Mouse (Mus musculus): ENCODE data around the gene Atp1b4. TPM values are rescaled to one million over a fixed set of nuclear protein-coding genes. Genes with fewer than 3 reads are reported as not detected.

Gene Atp1b4
- polyA plus RNA-seq (2014; fragmentation: Nextera tagmentation; extraction: Ambion mirVana), result not detected in 2 replicates

DNA sequence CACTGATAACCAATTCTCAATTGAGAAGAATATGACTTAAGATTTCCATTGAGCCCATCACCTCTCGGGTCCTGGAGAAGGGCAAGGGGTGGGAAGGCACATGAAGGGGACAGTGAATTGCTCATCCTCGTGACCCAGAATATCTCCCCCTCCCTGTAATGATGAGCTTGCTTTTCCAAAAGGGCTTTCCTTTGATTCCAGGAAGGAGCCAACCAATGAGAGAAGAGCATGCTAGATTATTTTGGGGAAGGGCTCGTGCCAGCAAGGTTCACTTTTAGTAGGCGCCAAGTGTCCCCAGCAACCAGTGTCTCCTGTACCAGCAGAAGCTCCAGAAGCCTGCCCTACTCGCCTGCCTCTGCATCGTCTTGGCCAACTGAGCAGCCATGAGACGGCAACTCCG is at the start of gene Atp1b4:
Gene Atp1b4 (plus strand): TSS at position 301 of the 400 bp plus-strand sequence.
- WGBS, result 84% methylated on average over 8 of the region's 8 CpGs
- DNase-seq (ENCODE audit: low spot score) (no peak), ATAC-seq (replicated peaks; ENCODE audit: low FRiP score, low TSS enrichment, low read depth) (no peak)
- Histone ChIP-seq H3K9me3 (ENCODE audit: control insufficient read depth, low read length) (no peaks in the 10 kb centered on the region), H3K4me1 (replicated peaks; ENCODE audit: control insufficient read depth, insufficient read depth, low read length) (no peaks in the 10 kb centered on the region), H3K4me3 (ENCODE audit: low read depth, low read length) (no peak within 1 kb of the TSS), H3K27ac (ENCODE audit: low read depth) (no peak within 1 kb of the TSS), H3K27me3 (replicated peaks; ENCODE audit: control insufficient read depth, insufficient read depth, low read length) (no peaks in the 10 kb centered on the region), H3K9ac (ENCODE audit: low read length) (no peak within 1 kb of the TSS), H3K4me2 (ENCODE audit: low read length) (no peak within 1 kb of the TSS), H3K36me3 (ENCODE audit: control insufficient read depth, insufficient read depth, low read length) (no peaks in the 10 kb centered on the region)

DNA sequence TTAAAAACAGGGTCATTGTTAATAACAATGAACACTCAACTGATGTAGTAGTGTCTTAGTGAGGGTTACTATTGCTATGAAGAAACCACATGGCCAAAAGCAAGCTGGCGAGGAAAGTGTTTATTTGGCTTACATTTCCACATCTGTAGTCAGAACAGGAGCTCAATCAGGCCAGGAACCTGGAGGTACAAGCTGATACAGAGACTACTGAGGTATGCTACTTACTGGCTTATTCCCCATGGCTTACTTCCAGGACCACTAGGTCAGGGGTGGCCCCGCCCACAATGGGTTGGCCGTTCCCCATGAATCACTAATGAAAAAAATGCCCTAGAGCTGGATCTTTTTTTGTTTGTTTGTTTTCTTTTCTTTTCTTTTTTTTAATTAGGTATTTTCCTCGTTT is 7.4 kb upstream of the Atp1b4 start:
- H3K27ac ChIP-seq (ENCODE audit: low read depth), result no peak overlapping the region
- no peak overlapping the region for H3K4me3 ChIP-seq (ENCODE audit: low read depth, low read length)
- WGBS, result 71% methylated on average over 4 of the region's 4 CpGs
- H3K4me1 ChIP-seq (replicated peaks; ENCODE audit: control insufficient read depth, insufficient read depth, low read length), result no peaks in the 10 kb centered on the region
- H3K4me2 ChIP-seq (ENCODE audit: low read length), result no peak overlapping the region
- no peaks in the 10 kb centered on the region for H3K36me3 ChIP-seq (ENCODE audit: control insufficient read depth, insufficient read depth, low read length)
- no peak overlapping the region for H3K9ac ChIP-seq (ENCODE audit: low read length)
- DNase-seq (ENCODE audit: low spot score), result no peak
- no peak for ATAC-seq (replicated peaks; ENCODE audit: low FRiP score, low TSS enrichment, low read depth)
- no peaks in the 10 kb centered on the region for H3K27me3 ChIP-seq (replicated peaks; ENCODE audit: control insufficient read depth, insufficient read depth, low read length)
- no peaks in the 10 kb centered on the region for H3K9me3 ChIP-seq (ENCODE audit: control insufficient read depth, low read length)

DNA sequence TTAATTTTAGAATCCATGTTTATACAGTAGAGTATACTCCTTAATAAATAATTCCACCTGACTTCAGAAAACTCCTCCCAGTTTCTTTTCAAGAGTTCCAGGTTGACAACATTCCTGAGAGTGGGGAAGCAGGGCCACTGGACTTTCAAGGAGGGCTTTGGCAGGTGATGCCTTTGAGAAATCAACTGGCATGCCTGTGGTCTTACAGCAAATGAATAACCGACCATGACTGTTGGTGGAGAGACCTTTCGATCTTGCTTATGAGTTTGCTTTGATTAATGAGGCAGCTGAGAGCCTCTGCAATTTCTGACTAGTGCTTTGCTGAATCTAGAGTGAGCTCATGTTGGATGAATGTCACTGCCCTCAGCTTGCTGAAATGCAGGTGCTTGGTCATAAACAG is 4.9 kb upstream of the Atp1b4 start:
- H3K4me1 ChIP-seq (replicated peaks; ENCODE audit: control insufficient read depth, insufficient read depth, low read length), result no peaks in the 10 kb centered on the region
- no peak overlapping the region for H3K9ac ChIP-seq (ENCODE audit: low read length)
- H3K27me3 ChIP-seq (replicated peaks; ENCODE audit: control insufficient read depth, insufficient read depth, low read length), result no peaks in the 10 kb centered on the region
- H3K27ac ChIP-seq (ENCODE audit: low read depth), result no peak overlapping the region
- ATAC-seq (replicated peaks; ENCODE audit: low FRiP score, low TSS enrichment, low read depth) (no peak), DNase-seq (ENCODE audit: low spot score) (no peak)
- no peaks in the 10 kb centered on the region for H3K9me3 ChIP-seq (ENCODE audit: control insufficient read depth, low read length)
- H3K36me3 ChIP-seq (ENCODE audit: control insufficient read depth, insufficient read depth, low read length), result no peaks in the 10 kb centered on the region
- whole genome bisulfite sequencing, result 63% methylated on average over 2 of the region's 2 CpGs
- no peak overlapping the region for H3K4me2 ChIP-seq (ENCODE audit: low read length)
- H3K4me3 ChIP-seq (ENCODE audit: low read depth, low read length), result no peak overlapping the region

DNA sequence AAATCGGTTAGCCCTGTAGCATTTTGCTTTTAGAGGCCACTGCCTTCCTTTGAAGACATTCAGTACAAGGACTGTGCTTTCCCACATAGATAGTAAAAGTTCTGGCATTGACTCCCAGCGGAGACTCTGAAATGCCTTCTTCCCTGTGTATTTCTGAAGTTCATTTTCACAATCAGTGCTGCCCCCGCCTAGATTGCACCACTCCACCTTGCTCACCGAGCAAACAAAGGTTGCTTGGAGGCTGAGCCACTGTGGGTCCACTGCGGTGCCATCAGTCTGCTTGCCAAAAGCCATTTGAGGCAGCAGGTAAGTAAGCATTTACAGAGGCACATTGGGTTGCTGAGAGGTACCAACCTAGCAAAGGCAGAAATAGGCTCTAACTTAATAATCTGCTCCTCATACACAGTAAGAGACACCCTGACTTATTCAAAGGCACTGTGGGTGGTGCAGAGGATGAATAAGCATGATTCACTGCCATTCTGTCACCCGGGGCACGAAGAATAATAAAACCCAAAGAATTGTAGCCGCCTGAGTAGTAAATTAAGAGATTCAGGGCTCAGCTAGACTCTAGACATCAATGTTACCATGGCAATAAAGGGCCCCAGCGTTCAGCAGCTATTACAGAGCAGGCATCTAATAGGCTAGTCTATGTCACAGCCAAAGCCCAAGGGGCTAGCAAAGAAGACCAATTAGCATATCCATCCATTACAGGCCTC is 2.9 kb upstream of the Atp1b4 start:
- Histone ChIP-seq H3K36me3 (ENCODE audit: control insufficient read depth, insufficient read depth, low read length) (no peaks in the 10 kb centered on the region), H3K9me3 (ENCODE audit: control insufficient read depth, low read length) (no peaks in the 10 kb centered on the region), H3K4me2 (ENCODE audit: low read length) (no peak overlapping the region), H3K9ac (ENCODE audit: low read length) (no peak overlapping the region), H3K4me1 (replicated peaks; ENCODE audit: control insufficient read depth, insufficient read depth, low read length) (no peaks in the 10 kb centered on the region), H3K27me3 (replicated peaks; ENCODE audit: control insufficient read depth, insufficient read depth, low read length) (no peaks in the 10 kb centered on the region), H3K4me3 (ENCODE audit: low read depth, low read length) (no peak overlapping the region), H3K27ac (ENCODE audit: low read depth) (no peak overlapping the region)
- WGBS, result 61% methylated on average over 9 of the region's 9 CpGs
- DNase-seq (ENCODE audit: low spot score) (no peak), ATAC-seq (replicated peaks; ENCODE audit: low FRiP score, low TSS enrichment, low read depth) (no peak)

DNA sequence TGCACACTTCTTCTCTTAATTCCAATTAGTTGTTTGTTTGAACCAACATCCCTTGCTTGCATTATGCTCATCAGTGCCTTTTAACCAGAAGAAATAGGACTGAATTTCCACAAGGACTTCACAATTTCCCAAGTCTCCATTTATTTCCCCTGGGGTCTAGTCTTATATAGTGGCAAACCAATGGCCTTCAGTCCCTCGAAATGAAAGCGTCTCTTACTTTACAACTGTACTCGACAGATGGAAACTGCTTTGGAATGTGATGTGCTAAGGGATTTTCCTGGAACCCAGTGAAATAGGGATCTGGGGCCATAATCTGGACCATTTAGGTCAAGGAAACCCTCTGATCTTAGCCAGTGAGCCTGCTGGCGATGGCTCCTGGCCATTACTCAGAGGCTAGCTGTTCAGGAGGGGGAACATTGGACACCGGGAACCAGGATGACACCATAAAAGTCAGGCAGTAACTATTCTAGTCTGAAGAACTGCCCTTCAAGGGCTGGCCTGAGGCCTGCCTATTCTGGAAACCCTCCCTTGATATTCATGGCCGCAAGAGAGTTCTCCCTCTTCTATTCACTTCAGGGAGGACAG is 2.3 kb upstream of the Atp1b4 start:
- DNase-seq (ENCODE audit: low spot score) (no peak), ATAC-seq (replicated peaks; ENCODE audit: low FRiP score, low TSS enrichment, low read depth) (no peak)
- H3K4me3 ChIP-seq (ENCODE audit: low read depth, low read length), result no peak overlapping the region
- H3K9me3 ChIP-seq (ENCODE audit: control insufficient read depth, low read length), result no peaks in the 10 kb centered on the region
- no peak overlapping the region for H3K9ac ChIP-seq (ENCODE audit: low read length)
- WGBS, result 77% methylated on average over 6 of the region's 6 CpGs
- H3K36me3 ChIP-seq (ENCODE audit: control insufficient read depth, insufficient read depth, low read length), result no peaks in the 10 kb centered on the region
- H3K27me3 ChIP-seq (replicated peaks; ENCODE audit: control insufficient read depth, insufficient read depth, low read length), result no peaks in the 10 kb centered on the region
- no peaks in the 10 kb centered on the region for H3K4me1 ChIP-seq (replicated peaks; ENCODE audit: control insufficient read depth, insufficient read depth, low read length)
- H3K27ac ChIP-seq (ENCODE audit: low read depth), result no peak overlapping the region
- H3K4me2 ChIP-seq (ENCODE audit: low read length), result no peak overlapping the region

DNA sequence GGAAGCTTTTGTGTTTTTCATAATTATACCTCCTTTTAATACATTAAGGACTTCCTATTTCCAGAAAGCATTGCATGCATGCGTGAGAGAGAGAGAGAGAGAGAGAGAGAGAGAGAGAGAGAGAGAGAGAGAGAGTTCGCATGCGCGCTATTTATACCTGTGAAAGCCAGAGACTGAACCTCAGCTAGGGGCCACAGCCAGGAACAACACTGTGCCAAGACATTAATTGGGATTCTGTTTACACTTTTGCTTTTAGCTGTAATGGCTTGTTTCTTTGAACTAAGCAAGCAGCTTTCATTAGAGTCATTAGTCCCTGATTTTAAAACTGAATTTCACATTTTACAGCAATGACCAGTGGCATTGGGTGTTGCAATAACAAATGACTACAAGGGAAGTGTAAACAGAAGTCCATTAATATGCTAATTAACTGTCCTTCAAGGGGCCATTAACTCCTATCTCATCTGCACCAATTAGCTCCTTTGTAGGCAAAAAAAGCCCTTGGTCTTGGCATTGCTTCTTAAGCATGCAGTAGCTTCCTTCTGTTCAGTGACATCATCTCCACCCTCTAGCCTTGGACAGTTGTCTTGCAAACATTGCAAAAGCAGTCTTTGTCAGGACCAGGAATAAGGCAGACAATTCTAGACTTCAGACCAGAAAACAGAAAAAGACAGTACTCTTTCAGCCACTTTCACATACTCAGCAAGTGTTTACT is 14.9 kb downstream of the Atp1b4 start:
- Histone ChIP-seq H3K27ac (ENCODE audit: low read depth) (no peak overlapping the region), H3K36me3 (ENCODE audit: control insufficient read depth, insufficient read depth, low read length) (no peaks in the 10 kb centered on the region), H3K9me3 (ENCODE audit: control insufficient read depth, low read length) (no peaks in the 10 kb centered on the region), H3K27me3 (replicated peaks; ENCODE audit: control insufficient read depth, insufficient read depth, low read length) (no peaks in the 10 kb centered on the region), H3K4me2 (ENCODE audit: low read length) (no peak overlapping the region), H3K4me3 (ENCODE audit: low read depth, low read length) (no peak overlapping the region), H3K4me1 (replicated peaks; ENCODE audit: control insufficient read depth, insufficient read depth, low read length) (no peaks in the 10 kb centered on the region), H3K9ac (ENCODE audit: low read length) (no peak overlapping the region)
- ATAC-seq (replicated peaks; ENCODE audit: low FRiP score, low TSS enrichment, low read depth) (no peak), DNase-seq (ENCODE audit: low spot score) (no peak)
- 63% methylated on average over 4 of the region's 4 CpGs for WGBS

DNA sequence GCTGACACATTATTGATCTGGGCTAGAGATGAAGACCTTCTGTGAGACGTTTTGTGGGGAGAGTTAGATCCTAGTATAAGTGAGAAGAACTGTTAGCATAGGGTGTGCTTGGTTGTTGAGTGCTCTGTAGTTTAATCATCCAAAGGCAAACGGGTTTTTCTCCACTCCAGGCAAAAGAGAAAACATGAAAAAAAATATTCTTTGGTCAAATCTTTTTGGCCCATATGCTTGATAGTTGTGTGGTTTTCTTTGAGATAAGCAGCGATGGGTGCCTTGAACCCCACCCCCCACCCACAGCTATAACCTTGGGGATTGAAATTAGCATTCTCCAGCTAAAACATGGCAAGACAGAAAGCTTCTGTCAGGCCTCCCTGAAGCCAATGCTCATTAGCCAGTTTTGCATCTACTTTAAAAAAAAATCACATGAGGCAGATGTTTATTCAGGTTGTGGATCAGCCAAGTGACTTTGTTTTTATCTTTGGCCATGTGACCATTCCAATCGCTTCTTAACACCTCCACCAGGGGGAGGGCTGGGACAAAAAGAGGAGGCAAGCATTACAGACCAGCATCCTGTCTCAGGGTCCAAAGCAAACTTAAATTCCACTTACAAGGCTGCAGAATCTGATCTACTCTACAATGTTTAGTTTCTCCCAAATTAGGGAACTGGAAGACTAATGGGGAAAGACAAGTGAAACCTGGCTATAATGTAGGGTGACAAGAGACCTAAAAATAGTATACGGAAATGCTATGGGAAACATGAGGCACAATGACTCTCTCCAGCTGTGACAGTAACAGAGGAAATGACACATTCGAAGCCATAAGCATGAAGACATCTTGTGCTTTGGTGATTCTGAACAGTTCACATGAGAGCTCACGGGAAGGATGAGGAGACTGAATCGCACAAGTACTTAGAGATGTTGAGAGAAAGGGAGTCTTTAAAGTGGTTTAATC is 18.6 kb downstream of the Atp1b4 start:
- no peaks in the 10 kb centered on the region for H3K36me3 ChIP-seq (ENCODE audit: control insufficient read depth, insufficient read depth, low read length)
- H3K4me2 ChIP-seq (ENCODE audit: low read length), result no peak overlapping the region
- 54% methylated on average over 8 of the region's 8 CpGs for WGBS
- no peaks in the 10 kb centered on the region for H3K9me3 ChIP-seq (ENCODE audit: control insufficient read depth, low read length)
- ATAC-seq (replicated peaks; ENCODE audit: low FRiP score, low TSS enrichment, low read depth), result no peak
- H3K9ac ChIP-seq (ENCODE audit: low read length), result no peak overlapping the region
- H3K27ac ChIP-seq (ENCODE audit: low read depth), result no peak overlapping the region
- no peak for DNase-seq (ENCODE audit: low spot score)
- no peaks in the 10 kb centered on the region for H3K27me3 ChIP-seq (replicated peaks; ENCODE audit: control insufficient read depth, insufficient read depth, low read length)
- no peaks in the 10 kb centered on the region for H3K4me1 ChIP-seq (replicated peaks; ENCODE audit: control insufficient read depth, insufficient read depth, low read length)
- no peak overlapping the region for H3K4me3 ChIP-seq (ENCODE audit: low read depth, low read length)

DNA sequence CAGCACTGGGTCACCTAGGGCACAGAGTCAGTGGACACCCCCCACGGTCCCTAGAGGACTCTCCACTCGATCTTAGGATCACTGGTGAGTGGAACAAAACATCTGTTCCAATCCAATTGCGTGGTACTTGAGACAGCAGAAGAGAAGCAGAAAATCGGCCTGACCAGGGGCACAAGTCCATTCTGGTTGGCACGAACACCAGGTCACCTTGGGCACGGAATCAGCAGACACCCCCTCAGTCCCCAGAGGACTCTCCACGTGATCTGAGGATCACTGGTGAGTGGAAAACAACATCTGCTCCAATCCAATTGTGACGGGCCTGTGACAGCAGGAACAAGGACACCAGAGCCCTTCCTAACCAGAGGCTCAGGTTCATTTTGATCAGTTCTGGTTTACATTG is 46.0 kb downstream of the Atp1b4 start:
- no peaks in the 10 kb centered on the region for H3K27me3 ChIP-seq (replicated peaks; ENCODE audit: control insufficient read depth, insufficient read depth, low read length)
- no peaks in the 10 kb centered on the region for H3K36me3 ChIP-seq (ENCODE audit: control insufficient read depth, insufficient read depth, low read length)
- ATAC-seq (replicated peaks; ENCODE audit: low FRiP score, low TSS enrichment, low read depth), result no peak
- H3K9ac ChIP-seq (ENCODE audit: low read length), result no peak overlapping the region
- H3K4me1 ChIP-seq (replicated peaks; ENCODE audit: control insufficient read depth, insufficient read depth, low read length), result no peaks in the 10 kb centered on the region
- no peak overlapping the region for H3K27ac ChIP-seq (ENCODE audit: low read depth)
- no peak overlapping the region for H3K4me3 ChIP-seq (ENCODE audit: low read depth, low read length)
- no peak for DNase-seq (ENCODE audit: low spot score)
- H3K4me2 ChIP-seq (ENCODE audit: low read length), result no peak overlapping the region
- 75% methylated on average over 8 of the region's 8 CpGs for WGBS
- no peaks in the 10 kb centered on the region for H3K9me3 ChIP-seq (ENCODE audit: control insufficient read depth, low read length)
